Mouse (Mus musculus): ENCODE results near the gene Nudt1.

Gene Nudt1

DNA sequence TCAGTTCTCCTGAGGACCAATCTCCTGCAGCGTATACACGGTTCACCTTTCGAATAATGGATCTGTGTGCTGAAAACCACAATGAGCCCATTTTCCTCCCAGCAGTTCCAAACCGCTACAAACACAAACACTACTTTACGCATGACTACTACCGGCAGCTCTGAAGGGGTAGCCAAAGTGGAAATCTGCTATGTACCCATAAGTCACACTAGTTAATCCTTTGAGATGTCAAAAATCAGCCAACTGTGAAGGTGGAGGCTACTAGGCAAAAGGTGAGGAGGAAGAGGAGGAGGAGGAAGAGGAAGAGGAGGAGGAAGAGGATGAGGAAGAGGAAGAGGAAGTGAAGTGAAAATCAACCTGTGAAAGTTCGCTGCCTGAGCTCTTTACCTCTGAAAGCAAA, 65.8 kb downstream of the Nudt1 start:
- DNase-seq, result no peak

All from cerebellum, postnatal 36 days (tissue).